Mouse (Mus musculus) layer of hippocampus, postnatal 25 days (tissue): Measurements from ENCODE around the gene Fam47c. TPM values are rescaled to one million over a fixed set of nuclear protein-coding genes. Genes with fewer than 3 reads are reported as not detected.

Experiments used
- DNase-seq, 2 experiments: peaks; one replicate each; pipeline ENCODE4 v3.0.0; 2022; ENCODE audit warnings: mixed read lengths in 2 of 2, low spot score in 1 of 2; ENCODE audit errors: extremely low spot score in 1 of 2
- total RNA-seq, 2 experiments: library from RNA; stranded (reverse); gene quantifications; 2 replicates each; pipeline ENCODE4 v1.2.3; 2021

Gene Fam47c
- not detected for total RNA-seq

DNA sequence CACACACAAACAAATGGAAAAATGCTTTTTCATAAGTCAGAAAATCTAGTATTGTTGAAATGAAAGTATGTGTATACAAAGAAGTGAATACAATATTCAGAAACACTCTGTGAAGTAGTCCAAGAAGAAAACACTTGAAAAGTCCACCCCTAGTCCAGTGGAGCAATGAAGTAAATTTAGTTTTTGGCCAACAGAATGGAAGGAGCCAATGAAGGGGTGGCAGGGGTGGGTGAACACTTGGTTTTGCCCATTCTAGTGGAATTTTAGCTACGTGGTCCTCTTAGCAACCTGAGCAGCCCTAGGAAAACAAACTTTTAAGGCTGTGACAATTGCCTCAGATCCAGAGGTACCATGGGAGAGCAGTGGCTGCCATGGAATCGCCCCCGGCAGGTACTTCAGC lies at the start of gene Fam47c:
Gene Fam47c (plus strand): TSS at position 301 of the 400 bp plus-strand sequence.
- DNase-seq, result no peak

GRCm38 (mm10) chrX:78769408-78769807 lies 31.8 kb downstream of the Fam47c start:
- no peak for DNase-seq

DNA sequence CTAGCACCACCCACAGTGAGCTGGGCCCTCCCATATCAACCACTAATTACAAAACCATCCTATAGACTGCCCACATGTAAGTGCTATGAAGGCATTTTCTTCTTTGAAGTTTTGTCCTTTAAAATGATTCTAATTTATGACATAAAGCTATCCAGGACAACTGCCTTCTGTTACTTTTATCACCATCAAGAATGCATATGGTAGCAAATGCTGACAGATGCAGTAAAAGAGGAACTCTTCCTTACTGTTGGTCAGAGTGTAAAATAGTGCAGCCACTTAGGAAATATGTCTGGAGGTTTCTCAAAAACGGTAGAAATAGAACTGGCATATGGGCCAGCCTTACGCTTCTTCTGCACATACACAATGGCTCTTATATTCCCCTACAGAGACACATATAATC lies 39.5 kb downstream of the Fam47c start:
- no peak for DNase-seq

Other genes with a start within 250 kb of the Fam47c start
- 1 to 10 TPM; 3.5 to 4.1 TPM for gene Prrg1, start 153.9 kb upstream of the Fam47c start, total RNA-seq